Mouse (Mus musculus): ENCODE measurements around the gene Foxc1.

DNA sequence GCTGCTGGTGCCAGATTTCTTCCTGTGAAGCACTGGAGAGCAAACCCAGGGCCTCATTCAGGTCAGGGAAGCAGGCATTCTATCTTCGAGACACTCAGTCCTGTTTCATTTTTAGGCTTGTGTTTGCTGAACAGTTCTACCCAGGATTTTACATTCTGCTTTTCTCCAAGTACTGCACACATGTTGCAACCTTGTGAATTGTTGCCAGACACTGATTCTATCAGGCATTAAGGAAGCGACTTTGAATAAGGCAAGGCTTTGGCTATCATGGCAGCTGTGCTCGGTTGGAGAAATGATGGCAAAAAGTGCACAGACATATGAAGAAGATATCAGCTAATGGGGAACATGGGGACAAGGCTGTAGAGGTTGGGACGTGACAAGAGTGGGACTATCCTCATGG is 22.0 kb downstream of the Foxc1 start:
- TF ChIP-seq CTCF (IDR thresholded peaks at IDR 0.05; ENCODE audit: low read depth) (no peak), EP300 (optimal IDR thresholded peaks at IDR 0.05) (no peak)

All from stomach, postnatal 0 days (tissue).